Mouse (Mus musculus) embryonic facial prominence, embryonic 12.5 days (tissue): ENCODE measurements around the gene Irf2. TPM values are rescaled to one million over a fixed set of nuclear protein-coding genes. Genes with fewer than 3 reads are reported as not detected.
"Not testable (repeated sequence)": the region's sequence is repeated elsewhere in the genome, so short reads cannot be mapped to it uniquely, and the experiment has no call there.

Source experiments
- ATAC-seq: fragments of 200-750 bp; cut with Nextera tagmentation; 2 replicates; pipeline ENCODE4 v1.8.0; 2017; ENCODE audit not compliant: insufficient number of reproducible peaks, insufficient read depth, low FRiP score, low TSS enrichment
- H3K27ac ChIP-seq: fragments of 300-500 bp; sonication (generic); 2 replicates; pipeline ENCODE4 v1.5.1; 2016; ENCODE audit warnings: mild to moderate bottlenecking
- H3K27me3 ChIP-seq: fragments of 300-500 bp; sonication (generic); 2 replicates; pipeline ENCODE4 v1.6.1; 2016; ENCODE audit warnings: mild to moderate bottlenecking, moderate library complexity
- H3K36me3 ChIP-seq: fragments of 300-500 bp; sonication (generic); 2 replicates; pipeline ENCODE4 v1.6.1; 2016; ENCODE audit warnings: mild to moderate bottlenecking
- H3K4me1 ChIP-seq: fragments of 300-500 bp; sonication (generic); 2 replicates; pipeline ENCODE4 v1.6.1; 2016
- H3K4me2 ChIP-seq: fragments of 300-500 bp; sonication (generic); replicated peaks from 2 replicates; pipeline ENCODE4 v1.6.1; 2016; ENCODE audit warnings: mild to moderate bottlenecking, moderate library complexity
- H3K4me3 ChIP-seq: fragments of 300-500 bp; sonication (generic); 2 replicates; pipeline ENCODE4 v1.5.1; 2016; ENCODE audit warnings: mild to moderate bottlenecking
- H3K9ac ChIP-seq: fragments of 300-500 bp; sonication (generic); 2 replicates; pipeline ENCODE4 v1.6.1; 2016; ENCODE audit warnings: mild to moderate bottlenecking, moderate library complexity
- H3K9me3 ChIP-seq: fragments of 300-500 bp; sonication (generic); 2 replicates; pipeline ENCODE4 v1.6.1; 2016; ENCODE audit warnings: mild to moderate bottlenecking, moderate library complexity
- WGBS: fragments of 180-500 bp; shearing (Covaris S2); methylation state at CpG from one replicate; pipeline ENCODE4 v1.1.7; 2016; 5-methylcytosine and 5-hydroxymethylcytosine counted together
- polyA plus RNA-seq: library from polyadenylated mRNA; unstranded; fragments of >200 nt; fragmentation: Nextera tagmentation; extraction: Ambion mirVana; gene quantifications from 2 replicates; pipeline ENCODE4 v1.2.1, GENCODE M21; 2016

Irf2 gene
- polyA plus RNA-seq, 1 experiment from 2014 or later, result 18.4 TPM

DNA sequence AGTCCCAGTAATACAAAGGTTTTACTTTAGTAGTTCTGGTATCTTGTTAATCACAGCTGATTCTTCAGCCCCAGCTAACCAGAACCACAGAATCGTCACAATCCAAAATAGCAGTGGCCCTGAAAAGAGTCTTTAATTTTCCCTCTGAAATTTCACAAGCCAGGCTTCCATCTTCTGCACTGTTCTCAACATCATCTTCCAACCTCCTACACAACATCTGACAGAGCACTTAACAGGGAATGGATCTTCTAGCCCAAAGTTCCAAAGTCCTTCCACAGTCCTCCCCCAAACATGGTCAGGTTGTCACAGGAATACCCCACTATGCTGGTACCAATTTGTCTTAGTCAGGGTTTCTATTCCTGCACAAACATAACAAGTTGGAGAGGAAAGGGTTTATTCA, 9.9 kb upstream of the Irf2 start:
- not testable (repeated sequence) for H3K4me1 ChIP-seq, H3K9me3 ChIP-seq, H3K36me3 ChIP-seq, H3K4me2 ChIP-seq, H3K4me3 ChIP-seq, H3K27ac ChIP-seq, H3K27me3 ChIP-seq, ATAC-seq, H3K9ac ChIP-seq
- 83% methylated on average over 1 of the region's 1 CpGs for WGBS

DNA sequence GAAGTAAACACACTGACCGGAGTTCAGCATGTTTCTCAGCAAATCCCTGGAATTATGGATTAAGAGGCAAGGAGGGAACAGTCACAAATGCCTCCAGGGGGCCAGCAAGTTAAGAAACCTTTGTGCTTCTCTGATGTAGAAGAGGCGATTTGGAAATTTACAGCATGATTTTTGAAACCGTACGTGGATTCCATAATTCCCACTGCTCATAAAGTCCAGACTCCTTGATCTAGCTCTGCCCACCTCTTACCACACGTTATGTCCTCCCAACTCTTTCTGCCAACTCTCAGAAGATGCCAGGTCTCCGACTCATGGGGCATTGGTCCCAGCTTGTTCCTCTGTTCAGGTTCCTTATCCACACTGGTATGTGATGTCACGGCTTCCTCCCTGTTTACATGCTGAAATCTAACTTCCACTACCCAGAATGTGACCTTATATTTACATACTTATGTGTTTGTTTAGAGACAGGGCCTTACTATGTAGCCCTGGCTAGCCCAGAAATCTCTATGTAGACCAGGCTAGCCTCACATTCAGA, 7.1 kb upstream of the Irf2 start:
- Histone ChIP-seq H3K9ac (no peak overlapping the region), H3K27me3 (no peaks in the 10 kb centered on the region), H3K4me1 (no peaks in the 10 kb centered on the region), H3K36me3 (no peaks in the 10 kb centered on the region), H3K9me3 (0 out of 2 replicates have a peak, but pooled peaks cover 5% of the 10 kb centered on the region), H3K4me2 (no peak overlapping the region), H3K27ac (no peak overlapping the region), H3K4me3 (no peak overlapping the region)
- ATAC-seq, result no peak
- 85% methylated on average over 7 of the region's 7 CpGs for WGBS

DNA sequence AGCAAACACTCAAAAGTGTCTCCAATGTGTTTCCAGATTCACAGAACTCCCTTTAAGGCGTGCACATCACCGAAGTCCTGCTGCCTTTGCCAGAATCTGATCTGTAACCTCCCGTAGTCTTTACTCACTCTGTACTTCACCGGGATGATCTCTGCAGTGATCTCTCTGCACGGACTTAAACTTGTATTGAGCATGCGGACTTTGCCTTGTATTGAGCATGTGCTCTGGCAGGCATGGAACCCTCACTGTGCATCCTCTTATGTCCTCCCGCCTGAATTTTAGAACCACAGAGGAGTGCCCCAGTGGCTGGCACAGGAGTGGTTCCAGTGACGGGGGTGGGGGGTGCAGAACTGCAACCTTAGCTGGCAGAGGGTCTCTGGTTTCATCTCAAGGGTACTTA, 5.9 kb upstream of the Irf2 start:
- no peak for ATAC-seq
- 76% methylated on average over 8 of the region's 8 CpGs for WGBS

DNA sequence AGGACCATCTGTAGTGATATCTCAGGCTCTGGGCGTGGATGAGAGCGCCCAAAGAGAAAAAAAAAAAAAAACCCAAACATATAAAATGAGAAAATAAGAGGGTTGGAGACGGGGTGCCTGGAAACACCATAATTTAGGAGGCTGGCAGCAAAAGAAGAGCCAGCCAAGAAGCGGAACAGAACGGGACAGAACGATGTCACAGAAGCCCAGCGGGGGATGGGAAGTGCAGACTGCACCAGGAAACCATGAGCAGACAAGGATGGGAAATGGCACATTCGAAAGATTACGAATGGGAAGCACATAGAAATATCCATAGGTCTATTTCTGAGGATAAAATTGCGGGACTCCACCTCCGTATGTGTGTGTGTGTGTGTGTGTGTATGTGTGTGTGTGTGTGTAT, 4.0 kb upstream of the Irf2 start:
- Histone ChIP-seq H3K9ac (no peak overlapping the region), H3K4me1 (0 out of 2 replicates have a peak, but pooled peaks cover 11% of the 10 kb centered on the region), H3K27ac (no peak overlapping the region), H3K4me3 (no peak overlapping the region), H3K27me3 (no peaks in the 10 kb centered on the region), H3K4me2 (no peak overlapping the region), H3K36me3 (no peaks in the 10 kb centered on the region), H3K9me3 (0 out of 2 replicates have a peak, but pooled peaks cover 5% of the 10 kb centered on the region)
- ATAC-seq, result no peak
- 80% methylated on average over 11 of the region's 11 CpGs for WGBS

More for the DNA sequence above, 5.9 kb upstream of the Irf2 start:
- H3K9me3 ChIP-seq, result 0 out of 2 replicates have a peak, but pooled peaks cover 5% of the 10 kb centered on the region
- H3K4me1 ChIP-seq, result 0 out of 2 replicates have a peak, but pooled peaks cover 7% of the 10 kb centered on the region
- H3K27me3 ChIP-seq, result no peaks in the 10 kb centered on the region
- H3K36me3 ChIP-seq, result no peaks in the 10 kb centered on the region
- no peak overlapping the region for H3K27ac ChIP-seq
- no peak overlapping the region for H3K4me3 ChIP-seq
- no peak overlapping the region for H3K9ac ChIP-seq
- H3K4me2 ChIP-seq, result no peak overlapping the region

DNA sequence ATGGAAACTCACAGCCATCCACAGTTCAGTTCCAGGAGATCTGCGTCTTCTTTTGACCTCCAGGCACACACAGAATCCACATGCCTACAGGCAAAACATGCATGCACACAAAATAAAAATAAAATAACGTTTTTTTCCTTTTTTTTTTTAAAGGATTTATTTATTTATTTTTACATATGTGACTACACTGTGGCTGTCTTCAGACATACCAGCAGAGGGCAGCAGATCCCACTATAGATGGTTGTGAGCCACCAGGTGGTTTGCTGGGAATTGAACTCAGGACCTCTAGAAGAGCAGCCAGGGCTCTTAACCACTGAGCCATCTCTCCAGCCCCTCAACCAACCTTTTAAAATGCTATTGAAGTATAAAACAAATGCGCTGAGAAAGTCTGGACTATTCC, 3.3 kb upstream of the Irf2 start:
- Histone ChIP-seq H3K9me3 (0 out of 2 replicates have a peak, but pooled peaks cover 5% of the 10 kb centered on the region), H3K27ac (no peak overlapping the region), H3K4me2 (no peak overlapping the region), H3K9ac (no peak overlapping the region), H3K4me3 (no peak overlapping the region), H3K4me1 (0 out of 2 replicates have a peak, but pooled peaks cover 11% of the 10 kb centered on the region), H3K36me3 (no peaks in the 10 kb centered on the region), H3K27me3 (no peaks in the 10 kb centered on the region)
- 71% methylated on average over 3 of the region's 3 CpGs for WGBS
- no peak for ATAC-seq

DNA sequence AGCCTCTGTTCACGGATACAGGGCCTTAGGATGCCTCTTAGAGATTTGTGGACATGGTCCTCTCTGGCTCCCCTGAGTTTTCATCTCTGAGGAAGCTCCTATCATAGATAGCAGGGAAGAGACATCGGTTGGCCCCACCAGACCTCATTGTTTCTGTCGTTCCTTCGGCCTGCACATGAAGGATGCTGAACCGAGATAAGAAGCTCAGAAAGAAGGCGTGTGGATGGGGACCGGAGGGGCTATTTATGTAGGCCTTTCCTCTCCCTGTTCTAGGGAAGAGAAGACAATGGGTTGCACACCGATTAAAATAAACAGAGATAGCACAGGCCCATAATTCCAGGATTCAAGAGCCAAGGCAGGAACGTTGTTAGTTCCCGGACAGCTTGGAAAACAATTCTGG, 2.1 kb upstream of the Irf2 start:
- Histone ChIP-seq H3K27me3 (no peaks in the 10 kb centered on the region), H3K4me3 (no peak overlapping the region), H3K36me3 (no peaks in the 10 kb centered on the region), H3K9me3 (0 out of 2 replicates have a peak, but pooled peaks cover 5% of the 10 kb centered on the region), H3K27ac (no peak overlapping the region), H3K9ac (no peak overlapping the region), H3K4me2 (no peak overlapping the region), H3K4me1 (peaks cover 17% of the 10 kb centered on the region; the same call in 1 of the 2 replicates)
- no peak for ATAC-seq
- 83% methylated on average over 10 of the region's 10 CpGs for WGBS

DNA sequence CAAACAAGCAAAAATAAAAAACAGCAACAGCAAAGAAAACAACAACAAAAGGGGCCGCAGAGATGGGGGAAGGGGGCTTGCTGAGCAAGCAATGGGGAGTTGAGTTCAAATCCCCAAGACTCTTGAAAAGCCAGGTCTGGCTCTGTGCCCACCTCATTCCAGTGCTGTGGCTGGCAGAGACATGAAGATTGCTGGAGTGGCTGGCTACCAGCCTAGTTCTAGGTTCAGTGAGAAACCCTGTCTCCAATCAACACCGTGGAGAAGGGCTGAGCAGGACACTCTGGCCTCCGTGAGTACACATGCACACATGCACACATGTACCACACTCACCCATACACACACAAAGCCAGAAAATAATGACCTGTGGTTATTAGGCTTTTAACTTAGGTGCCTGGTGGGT, 1.6 kb upstream of the Irf2 start:
- no peak for ATAC-seq
- H3K36me3 ChIP-seq, result no peaks in the 10 kb centered on the region
- H3K27me3 ChIP-seq, result no peaks in the 10 kb centered on the region
- no peak overlapping the region for H3K4me3 ChIP-seq
- H3K27ac ChIP-seq, result no peak overlapping the region
- peaks cover 17% of the 10 kb centered on the region; the same call in 1 of the 2 replicates for H3K4me1 ChIP-seq
- WGBS, result 84% methylated on average over 3 of the region's 3 CpGs
- no peak overlapping the region for H3K9ac ChIP-seq
- no peak overlapping the region for H3K4me2 ChIP-seq
- 0 out of 2 replicates have a peak, but pooled peaks cover 5% of the 10 kb centered on the region for H3K9me3 ChIP-seq

DNA sequence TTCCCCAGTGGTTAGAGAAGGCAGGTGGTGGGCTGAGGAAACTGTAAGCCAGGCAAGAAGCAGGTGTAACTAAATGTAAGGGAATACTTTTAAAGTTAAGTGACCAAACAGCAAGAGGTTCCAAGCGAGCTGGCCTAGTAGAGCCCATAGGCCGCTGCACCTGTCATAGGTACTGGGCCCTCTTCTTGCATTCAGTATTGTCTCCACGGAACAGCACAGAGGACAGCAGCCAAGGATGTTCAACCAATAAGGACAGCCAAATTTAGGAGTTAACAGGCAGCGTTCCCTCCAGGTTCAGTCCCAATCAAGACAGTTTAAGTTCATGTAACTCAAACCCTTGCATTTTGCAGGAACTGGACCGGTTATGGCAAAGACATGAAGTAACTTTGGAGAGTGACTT, 931 bp upstream of the Irf2 start:
- Histone ChIP-seq H3K27me3 (no peaks in the 10 kb centered on the region), H3K4me3 (peak overlapping the region; percentile 89), H3K9ac (0 out of 2 replicates have a peak overlapping the region, but pooled peaks have one; percentile 97), H3K36me3 (no peaks in the 10 kb centered on the region), H3K27ac (0 out of 2 replicates have a peak overlapping the region, but pooled peaks have one; percentile 85), H3K9me3 (0 out of 2 replicates have a peak, but pooled peaks cover 5% of the 10 kb centered on the region), H3K4me2 (peak overlapping the region; percentile 78), H3K4me1 (peaks cover 17% of the 10 kb centered on the region; the same call in 1 of the 2 replicates)
- no peak for ATAC-seq
- 22% methylated on average over 5 of the region's 5 CpGs for WGBS

DNA sequence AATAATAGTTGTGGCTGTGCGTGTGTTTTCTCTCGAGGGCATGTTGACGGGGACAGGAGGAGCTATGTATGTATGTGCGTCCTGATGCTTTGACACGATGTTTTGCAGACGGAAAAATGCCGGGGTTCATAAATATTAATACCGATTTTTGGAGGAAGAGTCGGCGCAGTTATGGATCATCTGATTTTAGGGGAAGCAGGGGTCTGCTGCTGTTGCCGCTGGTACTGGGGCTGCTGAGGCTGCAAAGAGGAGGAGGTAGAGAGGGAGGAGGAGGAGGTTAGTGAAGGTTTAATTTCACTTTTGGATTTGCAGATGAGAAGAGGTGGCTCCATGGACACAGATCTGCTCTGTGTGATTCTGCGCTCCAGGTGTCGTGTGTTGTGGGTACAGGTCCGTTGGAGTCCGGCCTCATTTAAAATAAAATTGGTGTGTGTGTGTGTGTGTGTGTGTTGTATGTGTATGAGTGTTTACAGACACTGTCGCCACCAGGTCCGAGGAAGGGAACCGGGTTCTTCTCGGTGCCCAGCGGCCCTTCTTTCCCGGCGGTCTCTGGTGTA, 502 bp downstream of the Irf2 start:
- peak overlapping the region; percentile 89 for H3K4me3 ChIP-seq
- peaks cover 17% of the 10 kb centered on the region; the same call in 1 of the 2 replicates for H3K4me1 ChIP-seq
- H3K27me3 ChIP-seq, result no peaks in the 10 kb centered on the region
- H3K4me2 ChIP-seq, result peak overlapping the region; percentile 78
- peak; percentile 19; the same call in 1 of the 2 replicates for ATAC-seq
- 0 out of 2 replicates have a peak, but pooled peaks cover 5% of the 10 kb centered on the region for H3K9me3 ChIP-seq
- WGBS, result under 1% methylated on average over 22 of the region's 22 CpGs
- no peaks in the 10 kb centered on the region for H3K36me3 ChIP-seq
- H3K27ac ChIP-seq, result peak overlapping the region; percentile 92
- H3K9ac ChIP-seq, result peak overlapping the region; percentile 97

DNA sequence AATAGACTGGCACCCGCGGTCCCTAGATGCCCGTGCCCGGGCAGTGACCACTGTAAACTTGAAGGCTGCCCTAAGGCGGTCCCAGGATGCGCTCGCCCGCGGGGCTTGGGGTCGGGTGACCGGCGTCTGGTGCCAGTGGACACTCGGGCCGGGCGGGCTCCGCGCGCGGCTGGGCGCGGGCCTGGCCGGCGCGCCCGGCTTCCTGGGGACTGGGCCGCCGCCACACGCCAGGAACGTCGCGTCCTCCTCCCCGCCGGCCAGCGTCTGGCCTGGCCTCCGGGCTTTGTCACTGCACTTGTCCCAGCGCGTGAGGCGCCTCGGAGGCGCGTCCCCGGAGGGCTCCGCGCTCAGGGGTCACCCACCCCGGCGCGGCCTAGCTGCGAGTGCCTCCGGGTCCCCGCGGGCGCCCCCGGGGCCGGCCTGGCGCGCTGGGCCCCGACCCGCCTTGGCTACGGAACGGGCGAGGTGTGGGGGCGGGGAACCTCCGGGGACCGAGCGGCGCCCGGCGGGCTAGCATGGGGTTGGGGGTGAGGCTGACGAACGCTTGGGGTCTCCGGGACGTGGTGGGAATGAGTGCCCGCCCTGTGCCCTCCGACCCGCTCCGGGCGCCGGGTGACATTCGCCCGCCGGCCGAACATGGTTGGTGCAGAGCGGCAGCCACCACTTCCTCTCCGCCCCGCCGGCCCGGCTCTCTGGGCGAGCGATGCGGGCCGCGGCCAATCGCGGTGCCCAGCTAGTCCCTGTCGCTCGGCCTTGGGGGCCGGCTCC, 1.2 kb downstream of the Irf2 start:
- H3K36me3 ChIP-seq, result no peaks in the 10 kb centered on the region
- under 1% methylated on average over 97 of the region's 97 CpGs for WGBS
- H3K27ac ChIP-seq, result peak overlapping the region; percentile 92
- H3K4me1 ChIP-seq, result peaks cover 17% of the 10 kb centered on the region; the same call in 1 of the 2 replicates
- H3K4me3 ChIP-seq, result peak overlapping the region; percentile 89
- no peaks in the 10 kb centered on the region for H3K27me3 ChIP-seq
- peak overlapping the region; percentile 97 for H3K9ac ChIP-seq
- H3K4me2 ChIP-seq, result peak overlapping the region; percentile 78
- H3K9me3 ChIP-seq, result 0 out of 2 replicates have a peak, but pooled peaks cover 5% of the 10 kb centered on the region
- ATAC-seq, result peak; percentile 62

DNA sequence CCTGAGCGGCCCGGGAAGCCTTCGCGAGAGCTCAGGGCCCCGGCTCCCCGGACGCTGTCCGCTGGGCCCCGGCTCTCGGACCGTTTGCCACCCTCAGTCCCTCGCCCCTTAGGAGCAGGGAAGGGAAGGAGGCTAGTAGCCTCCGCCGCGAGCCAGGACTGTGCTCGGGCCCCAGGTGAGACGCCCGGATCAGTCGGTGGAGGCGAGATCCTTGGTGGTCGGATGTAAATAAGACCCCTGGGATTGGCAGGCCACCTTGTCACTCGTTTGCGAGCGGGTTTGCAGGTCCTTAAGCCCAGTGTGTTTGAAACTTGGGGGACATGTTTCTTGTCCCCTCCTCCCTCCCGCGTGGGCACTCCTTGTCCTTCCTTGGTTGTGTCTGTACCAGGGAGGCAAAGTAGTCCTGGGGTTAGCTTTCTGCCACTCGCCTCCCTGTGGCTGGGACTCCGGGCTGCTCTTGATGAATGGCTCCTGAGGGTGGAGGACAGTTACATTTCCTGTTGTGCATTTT, 1.8 kb downstream of the Irf2 start:
- no peaks in the 10 kb centered on the region for H3K27me3 ChIP-seq
- peak overlapping the region; percentile 97 for H3K9ac ChIP-seq
- peak overlapping the region; percentile 92 for H3K27ac ChIP-seq
- peak overlapping the region; percentile 89 for H3K4me3 ChIP-seq
- no peak for ATAC-seq
- WGBS, result under 1% methylated on average over 28 of the region's 28 CpGs
- H3K9me3 ChIP-seq, result 0 out of 2 replicates have a peak, but pooled peaks cover 5% of the 10 kb centered on the region
- H3K4me1 ChIP-seq, result peaks cover 17% of the 10 kb centered on the region; the same call in 1 of the 2 replicates
- H3K4me2 ChIP-seq, result peak overlapping the region; percentile 78
- H3K36me3 ChIP-seq, result no peaks in the 10 kb centered on the region
